Mouse (Mus musculus) frontal cortex, postnatal 14 days (tissue): ENCODE data around the gene Hmga2.
"Not testable (repeated sequence)": the region's sequence is repeated elsewhere in the genome, so short reads cannot be mapped to it uniquely, and the experiment has no call there.

Source experiments
- DNase-seq, 2 experiments: peaks; one replicate each; pipeline ENCODE4 v3.0.0; 2022; ENCODE audit warnings: low spot score in 2 of 2

Hmga2 gene

GRCm38 (mm10) chr10:120344558-120345318 is 131.5 kb downstream of the Hmga2 start:
- DNase-seq = no peak

- DNase-seq = not testable (repeated sequence)
Measured at GRCm38 (mm10) chr10:120339906-120340305, 136.4 kb downstream of the Hmga2 start.

- DNase-seq = no peak
Measured at GRCm38 (mm10) chr10:120339324-120339723, 136.9 kb downstream of the Hmga2 start.

GRCm38 (mm10) chr10:120338841-120339240 is 137.4 kb downstream of the Hmga2 start:
- no peak for DNase-seq

- not testable (repeated sequence) for DNase-seq
Measured at GRCm38 (mm10) chr10:120338431-120338830, 137.8 kb downstream of the Hmga2 start.

GRCm38 (mm10) chr10:120327946-120328345 is 148.3 kb downstream of the Hmga2 start:
- DNase-seq = no peak

- DNase-seq = no peak
Measured at GRCm38 (mm10) chr10:120323584-120324203, 152.6 kb downstream of the Hmga2 start.

- DNase-seq = no peak
Measured at GRCm38 (mm10) chr10:120322815-120323214, 153.5 kb downstream of the Hmga2 start.

GRCm38 (mm10) chr10:120319614-120320013 is 156.7 kb downstream of the Hmga2 start:
- no peak for DNase-seq
